In genomic region chr7:141122689-141123516, GRCm38 (mm10) we compare ENCODE assay signal across 8 mouse cellular contexts. TPM values are rescaled to one million over a fixed set of nuclear protein-coding genes. Genes with fewer than 3 reads are reported as not detected.
DNase-seq lines count a peak whose midpoint lies in the region; ATAC-seq and TF ChIP-seq lines count a peak whose summit lies in the region.

No protein-coding gene starts in this region.

- H3K27ac ChIP-seq in heart, embryonic 12.5 days (ENCODE audit: poor library complexity, severe bottlenecking): peak overlapping the region; percentile 80
- H3K27ac ChIP-seq in kidney, postnatal 0 days: peak overlapping the region; percentile 81
- H3K27ac ChIP-seq in liver, embryonic 11.5 days (ENCODE audit: low read depth, low read length): peak overlapping the region; percentile 70
- H3K27ac ChIP-seq in stomach, embryonic 14.5 days (ENCODE audit: low read length): peak overlapping the region; percentile 63; the same call in 1 of the 2 replicates

- H3K36me3 ChIP-seq in heart, embryonic 12.5 days: no peaks in the 10 kb centered on the region
- no peaks in the 10 kb centered on the region for H3K36me3 ChIP-seq in kidney, postnatal 0 days (ENCODE audit: insufficient read depth, low read length)
- H3K36me3 ChIP-seq in liver, embryonic 11.5 days (ENCODE audit: control insufficient read depth, insufficient read depth, low read length): no peaks in the 10 kb centered on the region
- no peaks in the 10 kb centered on the region for H3K36me3 ChIP-seq in stomach, embryonic 14.5 days (ENCODE audit: control insufficient read depth, insufficient read depth, low read length)

- H3K4me3 ChIP-seq in heart, embryonic 12.5 days: peak overlapping the region; percentile 58
- H3K4me3 ChIP-seq in kidney, postnatal 0 days (replicated peaks; ENCODE audit: low read depth, low read length): peak overlapping the region; percentile 50
- H3K4me3 ChIP-seq in liver, embryonic 11.5 days (ENCODE audit: low read depth, low read length): peak overlapping the region; percentile 59
- peak overlapping the region; percentile 37 for H3K4me3 ChIP-seq in stomach, embryonic 14.5 days (ENCODE audit: low read depth, low read length)

- no peak for TF ChIP-seq CTCF in kidney, postnatal 0 days (IDR thresholded peaks at IDR 0.05; ENCODE audit: low read depth)

- H3K4me2 ChIP-seq in heart, embryonic 12.5 days: peak overlapping the region; percentile 90
- peak overlapping the region; percentile 66 for H3K4me2 ChIP-seq in kidney, postnatal 0 days (ENCODE audit: low read length)
- peak overlapping the region; percentile 68 for H3K4me2 ChIP-seq in liver, embryonic 11.5 days
- H3K4me2 ChIP-seq in stomach, embryonic 14.5 days (replicated peaks; ENCODE audit: low read depth, low read length): peak overlapping the region; percentile 49

- ATAC-seq in erythroid progenitor cell, adult 5-6 weeks (replicated peaks; ENCODE audit: low FRiP score, poor library complexity, severe bottlenecking): peak; percentile 92
- ATAC-seq in heart, embryonic 12.5 days (ENCODE audit: insufficient number of reproducible peaks, low FRiP score): peak; percentile 100
- peak; percentile 97 for ATAC-seq in kidney, postnatal 0 days (replicated peaks; ENCODE audit: low FRiP score, low read depth)
- peak; percentile 98 for ATAC-seq in liver, embryonic 11.5 days (replicated peaks; ENCODE audit: low FRiP score)
- peak; percentile 99 for ATAC-seq in stomach, embryonic 14.5 days (ENCODE audit: insufficient number of reproducible peaks, insufficient read depth, low FRiP score, low read depth)

- H3K4me1 ChIP-seq in heart, embryonic 12.5 days (replicated peaks): peaks cover 10% of the 10 kb centered on the region
- no peaks in the 10 kb centered on the region for H3K4me1 ChIP-seq in kidney, postnatal 0 days (replicated peaks; ENCODE audit: insufficient read depth, low read length)
- H3K4me1 ChIP-seq in liver, embryonic 11.5 days (replicated peaks; ENCODE audit: control insufficient read depth, insufficient read depth, low read length): peaks cover 36% of the 10 kb centered on the region
- H3K4me1 ChIP-seq in stomach, embryonic 14.5 days (ENCODE audit: control insufficient read depth, insufficient read depth, low read length): peaks cover 8% of the 10 kb centered on the region; the same call in 1 of the 2 replicates

- no peaks in the 10 kb centered on the region for H3K9me3 ChIP-seq in heart, embryonic 12.5 days (replicated peaks)
- no peaks in the 10 kb centered on the region for H3K9me3 ChIP-seq in kidney, postnatal 0 days (replicated peaks; ENCODE audit: low read length)
- no peaks in the 10 kb centered on the region for H3K9me3 ChIP-seq in liver, embryonic 11.5 days (ENCODE audit: control insufficient read depth, low read length)
- no peaks in the 10 kb centered on the region for H3K9me3 ChIP-seq in stomach, embryonic 14.5 days (ENCODE audit: control insufficient read depth, low read depth, low read length)

- peak; percentile 95 for DNase-seq in CD4-positive helper T cell, adult 2 months (ENCODE audit: low read depth, low spot score)
- peak; percentile 80 for DNase-seq in brain, embryonic 18.5 days (ENCODE audit: low read depth, low spot score)
- DNase-seq in kidney, postnatal 0 days (ENCODE audit: low spot score): peak; percentile 98
- peak; percentile 97 for DNase-seq in liver, embryonic 11.5 days (ENCODE audit: low spot score)
- DNase-seq in naive thymus-derived CD4-positive, alpha-beta T cell, adult 2 months (ENCODE audit: low read depth): peak; percentile 95

- peaks cover 4% of the 10 kb centered on the region for H3K27me3 ChIP-seq in heart, embryonic 12.5 days (replicated peaks)
- H3K27me3 ChIP-seq in kidney, postnatal 0 days (ENCODE audit: insufficient read depth, low read length): no peaks in the 10 kb centered on the region
- 0 out of 2 replicates have a peak, but pooled peaks cover 2% of the 10 kb centered on the region for H3K27me3 ChIP-seq in liver, embryonic 11.5 days (replicated peaks; ENCODE audit: control insufficient read depth, insufficient read depth, low read length)
- no peaks in the 10 kb centered on the region for H3K27me3 ChIP-seq in stomach, embryonic 14.5 days (ENCODE audit: control insufficient read depth, insufficient read depth, low read length)

- 2% methylated on average over 29 of the region's 29 CpGs for WGBS in heart, embryonic 12.5 days
- WGBS in kidney, postnatal 0 days: 1% methylated on average over 29 of the region's 29 CpGs
- WGBS in liver, embryonic 11.5 days: under 1% methylated on average over 29 of the region's 29 CpGs
- WGBS in stomach, embryonic 14.5 days: under 1% methylated on average over 29 of the region's 29 CpGs

- peak overlapping the region; percentile 80 for H3K9ac ChIP-seq in heart, embryonic 12.5 days
- peak overlapping the region; percentile 60 for H3K9ac ChIP-seq in kidney, postnatal 0 days (ENCODE audit: low read depth, low read length)
- peak overlapping the region; percentile 65 for H3K9ac ChIP-seq in liver, embryonic 11.5 days (ENCODE audit: low read depth, low read length)
- peak overlapping the region; percentile 31; the same call in 1 of the 2 replicates for H3K9ac ChIP-seq in stomach, embryonic 14.5 days (replicated peaks; ENCODE audit: low read depth, low read length)

RNA-seq across cellular contexts. Expression of gene Ptdss2, which starts 0.7 kb away (rescaled TPM):
- 278 and 380 TPM in 2 replicates for total RNA-seq in erythroid progenitor cell, adult 5-6 weeks (2015; ENCODE audit: low replicate concordance)
- total RNA-seq in erythroid progenitor cell, adult 5-6 weeks (2017; ENCODE audit: low replicate concordance): 309 and 327 TPM in 2 replicates
- polyA plus RNA-seq in heart, embryonic 12.5 days (2016; fragmentation: Nextera tagmentation; extraction: Ambion mirVana): 58.0 and 65.9 TPM in 2 replicates
- 75.3 and 85.1 TPM in 2 replicates for polyA plus RNA-seq in kidney, postnatal 0 days (2015; fragmentation: Nextera tagmentation; extraction: Ambion mirVana)
- polyA plus RNA-seq in liver, embryonic 11.5 days (2014; fragmentation: Nextera tagmentation; extraction: Ambion mirVana): 134 and 147 TPM in 2 replicates
- polyA plus RNA-seq in stomach, embryonic 14.5 days (2014; fragmentation: Nextera tagmentation; extraction: Ambion mirVana): 65.1 and 67.3 TPM in 2 replicates

RNA-seq across cellular contexts. Expression of gene Ano9, which starts 5.3 kb away (rescaled TPM):
- not detected in 2 replicates for total RNA-seq in erythroid progenitor cell, adult 5-6 weeks (2015; ENCODE audit: low replicate concordance)
- not detected in 2 replicates for total RNA-seq in erythroid progenitor cell, adult 5-6 weeks (2017; ENCODE audit: low replicate concordance)
- 0.09 and 0.30 TPM in 2 replicates for polyA plus RNA-seq in heart, embryonic 12.5 days (2016; fragmentation: Nextera tagmentation; extraction: Ambion mirVana)
- polyA plus RNA-seq in kidney, postnatal 0 days (2015; fragmentation: Nextera tagmentation; extraction: Ambion mirVana): 6.9 and 8.1 TPM in 2 replicates
- polyA plus RNA-seq in liver, embryonic 11.5 days (2014; fragmentation: Nextera tagmentation; extraction: Ambion mirVana): 0.09 and 0.41 TPM in 2 replicates
- polyA plus RNA-seq in stomach, embryonic 14.5 days (2014; fragmentation: Nextera tagmentation; extraction: Ambion mirVana): 11.9 and 12.2 TPM in 2 replicates

RNA-seq across cellular contexts. Expression of gene Sigirr, which starts 22.5 kb away (rescaled TPM):
- 4.2 and 10.5 TPM in 2 replicates for total RNA-seq in erythroid progenitor cell, adult 5-6 weeks (2015; ENCODE audit: low replicate concordance)
- 1.5 TPM in 1 of 2 replicates, not detected in the other for total RNA-seq in erythroid progenitor cell, adult 5-6 weeks (2017; ENCODE audit: low replicate concordance)
- polyA plus RNA-seq in heart, embryonic 12.5 days (2016; fragmentation: Nextera tagmentation; extraction: Ambion mirVana): 2.2 and 2.9 TPM in 2 replicates
- polyA plus RNA-seq in kidney, postnatal 0 days (2015; fragmentation: Nextera tagmentation; extraction: Ambion mirVana): 54.1 and 59.6 TPM in 2 replicates
- polyA plus RNA-seq in liver, embryonic 11.5 days (2014; fragmentation: Nextera tagmentation; extraction: Ambion mirVana): 21.4 and 23.5 TPM in 2 replicates
- 7.1 and 7.4 TPM in 2 replicates for polyA plus RNA-seq in stomach, embryonic 14.5 days (2014; fragmentation: Nextera tagmentation; extraction: Ambion mirVana)

RNA-seq across cellular contexts. Expression of gene Pkp3, which starts 44.9 kb away (rescaled TPM):
- 4.3 TPM in 1 of 2 replicates, not detected in the other for total RNA-seq in erythroid progenitor cell, adult 5-6 weeks (2015; ENCODE audit: low replicate concordance)
- total RNA-seq in erythroid progenitor cell, adult 5-6 weeks (2017; ENCODE audit: low replicate concordance): 0.91 and 1.3 TPM in 2 replicates
- 0.41 and 0.50 TPM in 2 replicates for polyA plus RNA-seq in heart, embryonic 12.5 days (2016; fragmentation: Nextera tagmentation; extraction: Ambion mirVana)
- polyA plus RNA-seq in kidney, postnatal 0 days (2015; fragmentation: Nextera tagmentation; extraction: Ambion mirVana): 11.1 and 13.4 TPM in 2 replicates
- 1.9 and 2.7 TPM in 2 replicates for polyA plus RNA-seq in liver, embryonic 11.5 days (2014; fragmentation: Nextera tagmentation; extraction: Ambion mirVana)
- 20.2 and 21.1 TPM in 2 replicates for polyA plus RNA-seq in stomach, embryonic 14.5 days (2014; fragmentation: Nextera tagmentation; extraction: Ambion mirVana)

RNA-seq across cellular contexts. Expression of gene Rnh1, which starts 49.8 kb away (rescaled TPM):
- 9.6 and 16.2 TPM in 2 replicates for total RNA-seq in erythroid progenitor cell, adult 5-6 weeks (2015; ENCODE audit: low replicate concordance)
- total RNA-seq in erythroid progenitor cell, adult 5-6 weeks (2017; ENCODE audit: low replicate concordance): 3.7 and 20.5 TPM in 2 replicates
- 82.4 and 88.2 TPM in 2 replicates for polyA plus RNA-seq in heart, embryonic 12.5 days (2016; fragmentation: Nextera tagmentation; extraction: Ambion mirVana)
- 136 and 147 TPM in 2 replicates for polyA plus RNA-seq in kidney, postnatal 0 days (2015; fragmentation: Nextera tagmentation; extraction: Ambion mirVana)
- polyA plus RNA-seq in liver, embryonic 11.5 days (2014; fragmentation: Nextera tagmentation; extraction: Ambion mirVana): 91.2 and 93.7 TPM in 2 replicates
- polyA plus RNA-seq in stomach, embryonic 14.5 days (2014; fragmentation: Nextera tagmentation; extraction: Ambion mirVana): 165 and 181 TPM in 2 replicates

Comparison
In these comparisons a context has a peak if more than half of its experiments do, and no peak if none do; other contexts are left out.
1. Peak in every context shown above with its lines: DNase-seq, ATAC-seq, H3K4me3 ChIP-seq and H3K27ac ChIP-seq.